Mouse (Mus musculus): ENCODE data around the gene Tollip. TPM values are rescaled to one million over a fixed set of nuclear protein-coding genes. Genes with fewer than 3 reads are reported as not detected.
"Not testable (repeated sequence)": the region's sequence is repeated elsewhere in the genome, so short reads cannot be mapped to it uniquely, and the experiment has no call there.

The Tollip gene
- polyA plus RNA-seq, 1 experiment from 2014 or later, result 66.8 TPM

- 8% methylated on average over 7 of the region's 7 CpGs for WGBS
- Histone ChIP-seq H3K4me3 (no peak overlapping the region), H3K27me3 (no peaks in the 10 kb centered on the region), H3K36me3 (no peaks in the 10 kb centered on the region), H3K9ac (no peak overlapping the region), H3K4me2 (no peak overlapping the region), H3K27ac (replicated peaks) (no peak overlapping the region), H3K4me1 (replicated peaks) (peaks cover 4% of the 10 kb centered on the region; the same call in 1 of the 2 replicates), H3K9me3 (no peaks in the 10 kb centered on the region)
- peak; percentile 65; the same call in 1 of the 2 replicates for ATAC-seq (ENCODE audit: low read depth)
These were observed 6.6 kb upstream of the Tollip start for GRCm38 (mm10) chr7:141924917-141925316.

GRCm38 (mm10) chr7:141924121-141924520, 5.8 kb upstream of the Tollip start:
- H3K27me3 ChIP-seq; ATAC-seq (ENCODE audit: low read depth); H3K4me2 ChIP-seq; H3K4me1 ChIP-seq (replicated peaks); H3K36me3 ChIP-seq; H3K9me3 ChIP-seq; H3K9ac ChIP-seq; H3K4me3 ChIP-seq; H3K27ac ChIP-seq (replicated peaks): not testable (repeated sequence)
- WGBS, result 92% methylated on average over 17 of the region's 17 CpGs

- no peak overlapping the region for H3K4me3 ChIP-seq
- 68% methylated on average over 3 of the region's 3 CpGs for whole genome bisulfite sequencing
- peaks cover 8% of the 10 kb centered on the region for H3K4me1 ChIP-seq (replicated peaks)
- no peaks in the 10 kb centered on the region for H3K9me3 ChIP-seq
- peaks cover 19% of the 10 kb centered on the region for H3K27me3 ChIP-seq
- no peaks in the 10 kb centered on the region for H3K36me3 ChIP-seq
- H3K9ac ChIP-seq, result no peak overlapping the region
- no peak for ATAC-seq (ENCODE audit: low read depth)
- H3K27ac ChIP-seq (replicated peaks), result no peak overlapping the region
- H3K4me2 ChIP-seq, result no peak overlapping the region
These were observed 7.0 kb downstream of the Tollip start for GRCm38 (mm10) chr7:141911305-141911704.

- Histone ChIP-seq H3K9ac (no peak overlapping the region), H3K36me3 (no peaks in the 10 kb centered on the region), H3K4me1 (replicated peaks) (peaks cover 8% of the 10 kb centered on the region), H3K4me2 (no peak overlapping the region), H3K27me3 (peaks cover 39% of the 10 kb centered on the region), H3K9me3 (no peaks in the 10 kb centered on the region), H3K27ac (replicated peaks) (no peak overlapping the region), H3K4me3 (no peak overlapping the region)
- no peak for ATAC-seq (ENCODE audit: low read depth)
- WGBS, result 68% methylated on average over 6 of the region's 6 CpGs
These were observed 9.7 kb downstream of the Tollip start for GRCm38 (mm10) chr7:141908591-141908990.

GRCm38 (mm10) chr7:141902791-141903190, 15.5 kb downstream of the Tollip start:
- Histone ChIP-seq H3K27ac (replicated peaks) (peak overlapping the region; percentile 84), H3K9ac (peak overlapping the region; percentile 70), H3K27me3 (peaks cover 21% of the 10 kb centered on the region), H3K4me1 (replicated peaks) (peaks cover 30% of the 10 kb centered on the region), H3K9me3 (no peaks in the 10 kb centered on the region), H3K4me2 (peak overlapping the region; percentile 61), H3K36me3 (no peaks in the 10 kb centered on the region), H3K4me3 (peak overlapping the region; percentile 92)
- WGBS, result 67% methylated on average over 4 of the region's 4 CpGs
- ATAC-seq (ENCODE audit: low read depth), result no peak

- WGBS, result under 1% methylated on average over 44 of the region's 44 CpGs
These were observed 16.0 kb downstream of the Tollip start for GRCm38 (mm10) chr7:141902269-141902729.

GRCm38 (mm10) chr7:141901825-141902224, 16.5 kb downstream of the Tollip start:
- WGBS, result under 1% methylated on average over 16 of the region's 16 CpGs
- H3K36me3 ChIP-seq, result no peaks in the 10 kb centered on the region
- H3K9ac ChIP-seq, result peak overlapping the region; percentile 97
- peaks cover 40% of the 10 kb centered on the region for H3K4me1 ChIP-seq (replicated peaks)
- H3K27ac ChIP-seq (replicated peaks), result peak overlapping the region; percentile 87
- H3K4me2 ChIP-seq, result peak overlapping the region; percentile 86
- H3K4me3 ChIP-seq, result peak overlapping the region; percentile 92
- peaks cover 21% of the 10 kb centered on the region for H3K27me3 ChIP-seq
- no peaks in the 10 kb centered on the region for H3K9me3 ChIP-seq
- ATAC-seq (ENCODE audit: low read depth), result peak; percentile 66

More at GRCm38 (mm10) chr7:141902269-141902729, 16.0 kb downstream of the Tollip start:
- no peaks in the 10 kb centered on the region for H3K9me3 ChIP-seq
- no peaks in the 10 kb centered on the region for H3K36me3 ChIP-seq
- peak; percentile 97 for ATAC-seq (ENCODE audit: low read depth)
- H3K4me2 ChIP-seq, result peak overlapping the region; percentile 86
- H3K9ac ChIP-seq, result peak overlapping the region; percentile 97
- peak overlapping the region; percentile 87 for H3K27ac ChIP-seq (replicated peaks)
- peaks cover 21% of the 10 kb centered on the region for H3K27me3 ChIP-seq
- peaks cover 35% of the 10 kb centered on the region for H3K4me1 ChIP-seq (replicated peaks)
- H3K4me3 ChIP-seq, result peak overlapping the region; percentile 92

GRCm38 (mm10) chr7:141892151-141892550, 26.2 kb downstream of the Tollip start:
- no peak for ATAC-seq (ENCODE audit: low read depth)
- no peak overlapping the region for H3K9ac ChIP-seq
- no peaks in the 10 kb centered on the region for H3K27me3 ChIP-seq
- H3K4me2 ChIP-seq, result no peak overlapping the region
- H3K27ac ChIP-seq (replicated peaks), result no peak overlapping the region
- H3K4me3 ChIP-seq, result no peak overlapping the region
- H3K4me1 ChIP-seq (replicated peaks), result peaks cover 4% of the 10 kb centered on the region
- 97% methylated on average over 7 of the region's 7 CpGs for WGBS
- H3K9me3 ChIP-seq, result no peaks in the 10 kb centered on the region
- H3K36me3 ChIP-seq, result peaks cover 62% of the 10 kb centered on the region

- H3K36me3 ChIP-seq, result peaks cover 86% of the 10 kb centered on the region
- no peaks in the 10 kb centered on the region for H3K9me3 ChIP-seq
- H3K4me2 ChIP-seq, result no peak overlapping the region
- H3K4me1 ChIP-seq (replicated peaks), result no peaks in the 10 kb centered on the region
- WGBS, result 95% methylated on average over 2 of the region's 2 CpGs
- no peak overlapping the region for H3K4me3 ChIP-seq
- H3K27ac ChIP-seq (replicated peaks), result no peak overlapping the region
- no peak overlapping the region for H3K9ac ChIP-seq
- H3K27me3 ChIP-seq, result no peaks in the 10 kb centered on the region
- no peak for ATAC-seq (ENCODE audit: low read depth)
These were observed 39.5 kb downstream of the Tollip start for GRCm38 (mm10) chr7:141878813-141879212.

GRCm38 (mm10) chr7:141874891-141875290, 43.4 kb downstream of the Tollip start:
- no peaks in the 10 kb centered on the region for H3K4me1 ChIP-seq (replicated peaks)
- no peak for ATAC-seq (ENCODE audit: low read depth)

GRCm38 (mm10) chr7:141870553-141870952, 47.8 kb downstream of the Tollip start:
- Histone ChIP-seq H3K27ac (replicated peaks) (no peak overlapping the region), H3K36me3 (peaks cover 38% of the 10 kb centered on the region), H3K27me3 (no peaks in the 10 kb centered on the region), H3K4me2 (no peak overlapping the region), H3K4me1 (replicated peaks) (no peaks in the 10 kb centered on the region), H3K9ac (no peak overlapping the region), H3K9me3 (no peaks in the 10 kb centered on the region), H3K4me3 (no peak overlapping the region)
- no peak for ATAC-seq (ENCODE audit: low read depth)
- WGBS, result 87% methylated on average over 5 of the region's 5 CpGs

More at GRCm38 (mm10) chr7:141874891-141875290, 43.4 kb downstream of the Tollip start:
- no peak overlapping the region for H3K4me2 ChIP-seq
- no peaks in the 10 kb centered on the region for H3K27me3 ChIP-seq
- WGBS, result 91% methylated on average over 5 of the region's 5 CpGs
- no peak overlapping the region for H3K27ac ChIP-seq (replicated peaks)
- H3K36me3 ChIP-seq, result peaks cover 73% of the 10 kb centered on the region
- H3K4me3 ChIP-seq, result no peak overlapping the region
- no peaks in the 10 kb centered on the region for H3K9me3 ChIP-seq
- H3K9ac ChIP-seq, result no peak overlapping the region

GRCm38 (mm10) chr7:141869644-141870043, 48.7 kb downstream of the Tollip start:
- no peaks in the 10 kb centered on the region for H3K4me1 ChIP-seq (replicated peaks)
- H3K4me3 ChIP-seq, result no peak overlapping the region
- H3K36me3 ChIP-seq, result peaks cover 32% of the 10 kb centered on the region
- no peaks in the 10 kb centered on the region for H3K27me3 ChIP-seq
- WGBS, result 81% methylated on average over 5 of the region's 5 CpGs
- H3K9me3 ChIP-seq, result no peaks in the 10 kb centered on the region
- H3K4me2 ChIP-seq, result no peak overlapping the region
- no peak overlapping the region for H3K27ac ChIP-seq (replicated peaks)
- no peak for ATAC-seq (ENCODE audit: low read depth)
- no peak overlapping the region for H3K9ac ChIP-seq

- Histone ChIP-seq H3K9ac (no peak overlapping the region), H3K4me1 (replicated peaks) (no peaks in the 10 kb centered on the region), H3K27ac (replicated peaks) (no peak overlapping the region), H3K4me2 (no peak overlapping the region), H3K27me3 (no peaks in the 10 kb centered on the region), H3K36me3 (no peaks in the 10 kb centered on the region), H3K9me3 (no peaks in the 10 kb centered on the region), H3K4me3 (no peak overlapping the region)
- no peak for ATAC-seq (ENCODE audit: low read depth)
- WGBS, result 89% methylated on average over 4 of the region's 4 CpGs
These were observed 57.3 kb downstream of the Tollip start for GRCm38 (mm10) chr7:141861046-141861445.

Measured in neural tube, embryonic 13.5 days (tissue).